Mouse (Mus musculus) midbrain, embryonic 16.5 days (tissue): ENCODE measurements at regions not wholly inside any gene's neighbourhood (a gene's known extent, or its start where the extent isn't known, plus 50 kb on each side); places are given as distances from the start of the nearest gene placed in this dataset.

Experiments used
- ATAC-seq: fragments of 200-750 bp; cut with Nextera tagmentation; 2 replicates; pipeline ENCODE4 v1.8.0; 2017; ENCODE audit warnings: moderate TSS enrichment
- H3K27ac ChIP-seq: fragments of 300-500 bp; sonication (generic); 2 replicates; pipeline ENCODE4 v1.5.1; 2014; ENCODE audit warnings: mild to moderate bottlenecking, low read length, mixed read lengths
- H3K27me3 ChIP-seq: fragments of 300-500 bp; sonication (generic); 2 replicates; pipeline ENCODE4 v1.6.1; 2014; ENCODE audit warnings: low read depth, low read length, mixed read lengths; ENCODE audit not compliant: control insufficient read depth, insufficient read depth
- H3K36me3 ChIP-seq: fragments of 300-500 bp; sonication (generic); 2 replicates; pipeline ENCODE4 v1.6.1; 2014; ENCODE audit warnings: mild to moderate bottlenecking, low read length, moderate library complexity, mixed read lengths; ENCODE audit not compliant: control insufficient read depth, insufficient read depth
- H3K4me1 ChIP-seq: fragments of 300-500 bp; sonication (generic); 2 replicates; pipeline ENCODE4 v1.6.1; 2014; ENCODE audit warnings: mild to moderate bottlenecking, low read length, mixed read lengths; ENCODE audit not compliant: control insufficient read depth, insufficient read depth
- H3K4me2 ChIP-seq: fragments of 300-500 bp; sonication (generic); 2 replicates; pipeline ENCODE4 v1.6.1; 2014; ENCODE audit warnings: mild to moderate bottlenecking, low read length, mixed read lengths
- H3K4me3 ChIP-seq: fragments of 300-500 bp; sonication (generic); 2 replicates; pipeline ENCODE4 v1.5.1; 2014; ENCODE audit warnings: low read depth, mild to moderate bottlenecking, low read length, moderate library complexity, mixed read lengths
- H3K9ac ChIP-seq: fragments of 300-500 bp; sonication (generic); 2 replicates; pipeline ENCODE4 v1.6.1; 2014; ENCODE audit warnings: low read depth, low read length, mixed read lengths
- H3K9me3 ChIP-seq: fragments of 300-500 bp; sonication (generic); replicated peaks from 2 replicates; pipeline ENCODE4 v1.6.1; 2014; ENCODE audit warnings: mild to moderate bottlenecking, low read length, mixed read lengths; ENCODE audit not compliant: control insufficient read depth, poor library complexity, severe bottlenecking
- WGBS: fragments of 180-500 bp; shearing (Covaris S2); extraction: QIAGEN DNeasy Blood & Tissue Kit; methylation state at CpG from one replicate; pipeline ENCODE4 v1.1.7; 2014; 5-methylcytosine and 5-hydroxymethylcytosine counted together

- no peaks in the 10 kb centered on the region for H3K36me3 ChIP-seq
- H3K27me3 ChIP-seq, result no peaks in the 10 kb centered on the region
- H3K9me3 ChIP-seq, result no peaks in the 10 kb centered on the region; the same call in 1 of the 2 replicates
- H3K4me1 ChIP-seq, result peaks cover 2% of the 10 kb centered on the region; the same call in 1 of the 2 replicates
- ATAC-seq, result peak; percentile 87
- H3K4me3 ChIP-seq, result no peak overlapping the region
- H3K9ac ChIP-seq, result no peak overlapping the region
- WGBS, result 13% methylated on average over 2 of the region's 2 CpGs
- H3K4me2 ChIP-seq, result no peak overlapping the region
- H3K27ac ChIP-seq, result no peak overlapping the region
Measured at GRCm38 (mm10) chr3:38299236-38299897, 185.3 kb downstream of the Ankrd50 start.

- Histone ChIP-seq H3K9ac (no peak overlapping the region), H3K27ac (no peak overlapping the region), H3K4me1 (peaks cover 2% of the 10 kb centered on the region; the same call in 1 of the 2 replicates), H3K9me3 (no peaks in the 10 kb centered on the region), H3K36me3 (no peaks in the 10 kb centered on the region), H3K4me2 (no peak overlapping the region), H3K27me3 (no peaks in the 10 kb centered on the region), H3K4me3 (no peak overlapping the region)
- ATAC-seq, result no peak
- WGBS, result 85% methylated on average over 2 of the region's 2 CpGs
Measured at GRCm38 (mm10) chr3:38297499-38297898, 187.1 kb downstream of the Ankrd50 start.

GRCm38 (mm10) chr3:38289062-38289461 lies 195.6 kb downstream of the Ankrd50 start:
- no peak for ATAC-seq
- Histone ChIP-seq H3K27ac (no peak overlapping the region), H3K36me3 (no peaks in the 10 kb centered on the region), H3K4me2 (no peak overlapping the region), H3K27me3 (no peaks in the 10 kb centered on the region), H3K4me3 (no peak overlapping the region), H3K9ac (no peak overlapping the region), H3K9me3 (no peaks in the 10 kb centered on the region), H3K4me1 (no peaks in the 10 kb centered on the region)
- WGBS, result 28% methylated on average over 3 of the region's 3 CpGs

- 57% methylated on average over 11 of the region's 11 CpGs for WGBS
- Histone ChIP-seq H3K9ac (no peak overlapping the region), H3K36me3 (no peaks in the 10 kb centered on the region), H3K27ac (no peak overlapping the region), H3K4me2 (no peak overlapping the region), H3K4me1 (no peaks in the 10 kb centered on the region), H3K27me3 (no peaks in the 10 kb centered on the region), H3K4me3 (no peak overlapping the region), H3K9me3 (no peaks in the 10 kb centered on the region)
- ATAC-seq, result no peak
Measured at GRCm38 (mm10) chr3:38283687-38284124, 200.9 kb downstream of the Ankrd50 start.

GRCm38 (mm10) chr3:38282891-38283290 lies 201.8 kb downstream of the Ankrd50 start:
- Histone ChIP-seq H3K27ac (no peak overlapping the region), H3K36me3 (no peaks in the 10 kb centered on the region), H3K9me3 (no peaks in the 10 kb centered on the region), H3K4me1 (no peaks in the 10 kb centered on the region), H3K27me3 (no peaks in the 10 kb centered on the region), H3K4me2 (no peak overlapping the region), H3K4me3 (no peak overlapping the region), H3K9ac (no peak overlapping the region)
- no peak for ATAC-seq
- WGBS, result 94% methylated on average over 4 of the region's 4 CpGs

GRCm38 (mm10) chr3:38281683-38282082 lies 203.0 kb downstream of the Ankrd50 start:
- H3K27ac ChIP-seq, result no peak overlapping the region
- no peaks in the 10 kb centered on the region for H3K27me3 ChIP-seq
- H3K4me2 ChIP-seq, result no peak overlapping the region
- WGBS, result 72% methylated on average over 4 of the region's 4 CpGs
- no peak for ATAC-seq
- no peaks in the 10 kb centered on the region for H3K36me3 ChIP-seq
- H3K9ac ChIP-seq, result no peak overlapping the region
- H3K4me1 ChIP-seq, result no peaks in the 10 kb centered on the region
- H3K9me3 ChIP-seq, result no peaks in the 10 kb centered on the region
- no peak overlapping the region for H3K4me3 ChIP-seq

GRCm38 (mm10) chr3:38280876-38281275 lies 203.8 kb downstream of the Ankrd50 start:
- H3K27ac ChIP-seq, result no peak overlapping the region
- H3K4me3 ChIP-seq, result no peak overlapping the region
- H3K27me3 ChIP-seq, result no peaks in the 10 kb centered on the region
- H3K9me3 ChIP-seq, result no peaks in the 10 kb centered on the region
- 88% methylated on average over 6 of the region's 6 CpGs for WGBS
- ATAC-seq, result no peak
- H3K9ac ChIP-seq, result no peak overlapping the region
- no peaks in the 10 kb centered on the region for H3K36me3 ChIP-seq
- H3K4me1 ChIP-seq, result no peaks in the 10 kb centered on the region
- H3K4me2 ChIP-seq, result no peak overlapping the region

GRCm38 (mm10) chr3:38280105-38280504 lies 204.5 kb downstream of the Ankrd50 start:
- no peaks in the 10 kb centered on the region for H3K4me1 ChIP-seq
- 92% methylated on average over 3 of the region's 3 CpGs for WGBS
- no peak overlapping the region for H3K4me2 ChIP-seq
- H3K27me3 ChIP-seq, result no peaks in the 10 kb centered on the region
- H3K4me3 ChIP-seq, result no peak overlapping the region
- no peaks in the 10 kb centered on the region for H3K36me3 ChIP-seq
- no peaks in the 10 kb centered on the region for H3K9me3 ChIP-seq
- H3K27ac ChIP-seq, result no peak overlapping the region
- H3K9ac ChIP-seq, result no peak overlapping the region
- ATAC-seq, result no peak

- no peak overlapping the region for H3K9ac ChIP-seq
- no peak overlapping the region for H3K27ac ChIP-seq
- ATAC-seq, result no peak
- no peaks in the 10 kb centered on the region for H3K27me3 ChIP-seq
- no peaks in the 10 kb centered on the region for H3K9me3 ChIP-seq
- no peaks in the 10 kb centered on the region for H3K4me1 ChIP-seq
- no peaks in the 10 kb centered on the region for H3K36me3 ChIP-seq
- no peak overlapping the region for H3K4me2 ChIP-seq
- WGBS, result 93% methylated on average over 1 of the region's 1 CpGs
- H3K4me3 ChIP-seq, result no peak overlapping the region
Measured at GRCm38 (mm10) chr3:38276948-38277504, 207.6 kb downstream of the Ankrd50 start.
